Mouse (Mus musculus): ENCODE results near the gene Cited2.

The Cited2 gene

GRCm38 (mm10) chr10:17723421-17723841, 413 bp downstream of the Cited2 start:
- in situ Hi-C loops (cut with MboI, MseI), result loop anchor here (10.0 kb wide), 1 partner anchor 179 kb away; no protein-coding TSS in a partner anchor

GRCm38 (mm10) chr10:17723871-17724741, 1.1 kb downstream of the Cited2 start:
- in situ Hi-C loops (cut with MboI, MseI), result loop anchor here (10.0 kb wide), 1 partner anchor 179 kb away; no protein-coding TSS in a partner anchor

DNA sequence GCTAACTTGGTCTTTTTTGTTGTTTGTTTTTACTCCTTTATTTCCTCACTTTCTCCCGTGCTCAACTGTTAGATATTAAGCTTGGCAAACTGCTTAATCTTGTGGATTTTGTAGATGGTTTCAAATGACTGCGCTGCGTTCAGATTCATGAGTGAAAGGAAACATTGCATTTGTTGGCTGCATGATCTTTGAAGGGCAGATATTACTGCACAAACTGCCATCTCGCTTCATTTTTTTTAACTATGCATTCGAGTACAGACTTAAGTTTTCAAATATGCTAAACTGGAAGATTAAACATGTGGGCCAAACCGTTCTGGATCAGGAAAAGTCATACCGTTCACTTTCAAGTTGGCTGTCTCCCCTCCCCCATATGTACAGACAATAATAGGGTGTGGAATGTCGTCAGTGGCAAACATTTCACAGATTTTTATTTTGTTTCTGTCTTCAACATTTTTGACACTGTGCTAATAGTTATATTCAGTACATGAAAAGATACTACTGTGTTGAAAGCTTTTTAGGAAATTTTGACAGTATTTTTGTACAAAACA, 2.1 kb downstream of the Cited2 start:
- in situ Hi-C loops (cut with MboI, MseI), result loop anchor here (10.0 to 25.0 kb wide), 2 partner anchors 180 to 312 kb away; no protein-coding TSS in a partner anchor

GRCm38 (mm10) chr10:17725644-17726372, 2.8 kb downstream of the Cited2 start:
- in situ Hi-C loops (cut with MboI, MseI), result loop anchor here (10.0 to 25.0 kb wide), 2 partner anchors 181 to 311 kb away; no protein-coding TSS in a partner anchor

DNA sequence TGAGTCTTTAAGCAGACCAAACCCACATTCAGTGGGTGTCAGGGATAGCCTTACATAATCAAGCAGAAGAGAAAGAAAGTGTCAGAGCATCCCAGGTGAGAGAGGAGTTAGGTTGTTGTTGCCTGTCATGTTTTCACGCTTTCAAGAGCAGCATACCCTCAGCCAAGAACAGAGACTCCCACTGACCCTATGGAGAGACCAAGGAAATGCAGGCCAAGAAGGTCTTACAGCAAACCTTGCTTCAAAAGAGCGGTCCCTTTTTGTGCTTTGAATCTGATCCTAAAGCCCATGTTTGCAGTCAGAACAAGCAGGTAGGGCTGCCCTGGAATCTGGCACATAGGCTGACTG, 3.3 kb downstream of the Cited2 start:
- in situ Hi-C loops (cut with MboI, MseI), result loop anchor here (10.0 to 25.0 kb wide), 2 partner anchors 182 to 311 kb away; no protein-coding TSS in a partner anchor

- in situ Hi-C loops (cut with MboI, MseI), result loop anchor here (10.0 to 25.0 kb wide), 2 partner anchors 183 to 310 kb away; no protein-coding TSS in a partner anchor
Measured at GRCm38 (mm10) chr10:17727161-17727925, 4.3 kb downstream of the Cited2 start.

DNA sequence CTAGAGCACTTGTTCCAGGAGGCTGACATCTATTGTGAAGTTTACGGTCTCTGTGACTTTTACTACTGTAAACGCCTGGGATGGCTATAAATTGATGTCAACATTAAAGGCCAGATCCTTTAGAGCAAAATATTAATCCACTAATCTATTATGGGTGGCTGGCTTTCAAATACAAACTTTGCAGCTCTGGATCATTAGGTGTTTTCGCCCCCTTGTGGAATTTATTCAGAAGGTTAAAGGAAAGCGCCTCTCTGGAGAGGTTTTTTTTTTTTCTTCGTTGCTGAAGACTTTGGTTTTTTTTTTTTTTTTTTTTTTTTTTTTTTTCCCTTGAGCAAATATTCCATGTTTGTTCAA, 4.9 kb downstream of the Cited2 start:
- in situ Hi-C loops (cut with MboI, MseI), result loop anchor here (10.0 to 25.0 kb wide), 2 partner anchors 183 to 309 kb away; no protein-coding TSS in a partner anchor

GRCm38 (mm10) chr10:17728711-17729110, 5.7 kb downstream of the Cited2 start:
- in situ Hi-C loops (cut with MboI, MseI), result loop anchor here (10.0 to 25.0 kb wide), 2 partner anchors 184 to 309 kb away; no protein-coding TSS in a partner anchor

- in situ Hi-C loops (cut with MboI, MseI), result loop anchor here (10.0 to 25.0 kb wide), 2 partner anchors 185 to 308 kb away; no protein-coding TSS in a partner anchor
Measured at GRCm38 (mm10) chr10:17729476-17729875, 6.5 kb downstream of the Cited2 start.

GRCm38 (mm10) chr10:17733057-17733456, 10.0 kb downstream of the Cited2 start:
- in situ Hi-C loops (cut with MboI, MseI), result loop anchor here (5.0 to 25.0 kb wide), 2 partner anchors 134 to 304 kb away; no protein-coding TSS in a partner anchor

DNA sequence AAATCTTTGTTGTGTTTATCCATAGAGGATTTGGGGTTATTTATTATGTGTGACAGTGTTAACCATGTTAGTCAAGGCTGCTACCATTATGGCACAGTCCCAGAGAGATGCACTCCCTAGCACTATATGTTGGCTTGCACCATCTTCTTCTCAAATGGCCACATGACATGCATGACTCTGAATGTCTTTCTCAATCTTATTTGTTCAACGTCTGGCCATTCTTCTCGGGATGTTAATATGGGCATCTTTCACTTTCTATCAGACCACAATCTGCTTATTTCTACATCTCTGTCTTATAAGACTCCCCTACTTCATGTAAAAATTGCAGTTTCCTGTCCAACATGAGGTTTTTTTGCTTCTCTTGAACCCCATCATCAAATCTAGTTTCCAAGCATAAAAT, 19.6 kb downstream of the Cited2 start:
- in situ Hi-C loops (cut with MboI, MseI), result loop anchor here (10.0 to 25.0 kb wide), 2 partner anchors 295 to 472 kb away; partner anchors contain the start of gene Ect2l

DNA sequence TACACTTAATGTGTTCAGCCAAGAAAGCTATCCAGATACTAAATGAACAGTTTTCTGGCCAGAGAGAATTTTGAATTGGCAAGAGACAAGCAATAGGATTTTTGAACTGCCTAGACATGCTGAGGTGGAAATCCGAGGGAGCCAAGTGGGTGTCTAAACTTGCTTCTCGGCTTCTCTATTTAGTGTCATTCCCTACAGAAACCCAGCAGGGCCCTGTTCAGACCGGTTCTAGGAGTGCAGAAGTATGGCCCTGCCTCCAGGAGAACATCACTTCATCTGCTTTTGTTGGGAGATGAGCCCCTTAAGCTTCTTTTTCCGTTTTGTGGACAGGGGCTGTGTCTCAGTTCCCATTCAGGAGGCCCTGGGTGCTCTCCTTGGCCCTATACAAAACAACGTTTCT, 29.5 kb downstream of the Cited2 start:
- in situ Hi-C loops (cut with MboI, MseI), result loop anchor here (10.0 kb wide), 1 partner anchor 1102 kb away; no protein-coding TSS in a partner anchor

GRCm38 (mm10) chr10:17759772-17760171, 36.8 kb downstream of the Cited2 start:
- in situ Hi-C loops (cut with MboI, MseI), result loop anchor here (10.0 kb wide), 1 partner anchor 1095 kb away; no protein-coding TSS in a partner anchor

DNA sequence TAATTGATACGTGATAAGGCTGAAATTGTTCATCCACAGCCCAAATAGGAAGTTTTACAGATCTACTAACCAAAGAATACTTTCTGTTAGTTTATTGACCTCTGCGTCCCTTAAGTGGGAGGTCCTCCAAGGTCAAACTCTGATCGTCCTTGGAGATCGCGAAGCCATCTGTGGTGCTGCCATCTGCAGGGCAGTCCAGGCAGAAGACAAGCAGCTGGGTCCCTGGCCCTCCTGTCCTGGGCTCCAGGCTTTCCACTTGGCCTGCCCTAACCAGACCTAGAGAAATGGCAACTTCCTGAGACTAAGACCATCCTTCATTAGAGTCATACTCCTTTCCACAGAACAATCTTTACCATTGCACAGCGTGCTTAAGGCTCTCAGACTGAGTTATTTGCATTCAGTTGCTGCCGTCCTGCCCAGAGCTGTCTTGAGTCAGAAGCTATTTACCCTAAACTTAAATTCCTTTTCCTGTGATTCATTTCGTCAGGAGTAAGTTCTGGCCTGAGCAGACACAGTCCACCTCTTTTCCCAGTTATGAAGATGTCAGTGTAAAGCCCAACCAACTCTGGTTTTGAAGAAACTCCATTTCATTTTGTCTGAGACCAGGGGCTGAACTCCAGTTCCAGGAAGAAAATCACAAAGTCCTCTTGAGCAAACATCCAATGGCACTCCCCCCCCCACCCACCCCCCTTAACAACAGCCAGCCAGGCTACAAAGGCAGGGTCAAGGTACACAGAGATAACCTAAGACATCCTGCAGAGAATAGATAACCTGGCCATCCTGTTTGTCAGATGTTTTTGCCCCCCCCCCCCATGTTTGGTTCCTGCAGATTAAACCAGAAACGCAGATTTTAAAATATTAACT, 38.0 kb downstream of the Cited2 start:
- in situ Hi-C loops (cut with MboI, MseI), result no loop called here

DNA sequence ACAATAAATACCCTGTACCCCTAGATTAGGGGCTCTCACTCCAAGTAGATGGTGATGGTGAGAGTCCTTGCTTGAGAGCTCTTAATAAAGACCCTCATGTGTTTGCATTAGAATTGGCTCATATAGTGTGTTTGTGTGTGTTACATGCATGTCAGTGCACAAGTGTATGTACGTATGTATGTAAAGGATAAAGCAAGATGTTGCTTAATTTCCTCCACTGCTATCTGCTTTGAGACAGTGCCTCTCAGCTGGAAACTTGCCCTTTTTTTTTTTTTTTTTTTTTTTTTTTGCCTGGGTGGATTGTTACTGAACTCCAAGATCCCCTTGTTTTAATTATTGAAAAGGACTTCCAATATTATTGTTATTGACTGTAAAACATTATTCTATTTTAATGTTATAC, 38.6 kb downstream of the Cited2 start:
- in situ Hi-C loops (cut with MboI, MseI), result no loop called here

DNA sequence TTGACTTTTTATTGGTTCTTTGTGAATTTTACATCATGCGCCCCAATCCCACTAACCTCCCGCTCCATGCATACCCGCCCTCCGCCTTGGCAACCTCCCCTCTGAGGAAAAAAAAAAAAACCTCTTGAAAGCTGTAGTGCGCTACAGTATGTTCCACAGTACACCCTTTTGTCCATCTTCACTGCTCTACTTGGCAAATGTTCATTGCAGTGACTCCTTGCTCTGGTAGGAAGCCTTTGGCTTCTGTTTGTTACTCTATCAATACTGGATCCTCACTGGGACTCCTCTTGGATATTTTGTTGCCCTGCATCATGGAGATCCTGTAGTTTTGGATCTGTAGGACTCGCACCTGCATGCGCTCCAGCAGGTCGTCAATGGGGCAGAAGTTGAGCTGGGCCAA, 39.9 kb downstream of the Cited2 start:
- in situ Hi-C loops (cut with MboI, MseI), result no loop called here

DNA sequence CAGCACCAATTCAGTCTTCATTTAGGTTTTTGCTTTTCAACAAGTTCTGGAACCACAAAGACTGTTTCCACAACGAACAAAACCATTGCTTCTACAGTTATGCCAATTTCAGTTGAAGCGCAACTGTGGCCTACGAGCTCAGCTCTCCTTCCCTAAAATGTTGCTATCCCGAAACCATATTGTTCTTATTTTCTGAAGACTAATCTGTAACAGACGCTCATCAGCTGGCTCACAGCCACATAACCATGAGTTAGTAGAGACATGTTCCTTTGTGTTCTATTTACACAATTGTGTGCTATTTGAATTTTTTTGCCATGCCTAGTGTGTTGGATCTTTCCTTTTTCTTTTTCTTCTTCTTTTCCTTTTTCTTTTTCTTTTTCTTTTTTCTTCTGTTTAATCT, 46.8 kb downstream of the Cited2 start:
- in situ Hi-C loops (cut with MboI, MseI), result no loop called here

DNA sequence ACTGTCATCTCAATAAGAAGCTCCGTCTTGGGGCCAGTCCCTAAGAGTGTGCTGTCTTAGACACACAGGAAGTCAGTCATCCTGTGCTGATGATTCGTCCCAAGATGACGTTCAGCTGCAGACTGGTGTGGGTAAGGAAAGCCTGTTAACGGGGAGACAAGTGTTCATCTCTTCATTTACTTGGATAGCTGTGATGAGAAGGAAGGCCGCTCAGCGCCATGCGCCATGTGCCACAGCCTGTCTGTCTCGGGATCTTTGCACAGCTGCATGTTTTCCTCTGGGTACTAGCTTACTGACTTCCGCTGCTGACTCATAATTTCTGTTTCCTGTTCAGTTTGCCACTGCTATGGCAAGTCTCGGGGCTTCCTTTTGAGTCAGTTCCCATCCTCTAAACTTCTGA, 49.3 kb downstream of the Cited2 start:
- in situ Hi-C loops (cut with MboI, MseI), result no loop called here

GRCm38 (mm10) chr10:17774366-17774765, 51.3 kb downstream of the Cited2 start:
- in situ Hi-C loops (cut with MboI, MseI), result no loop called here

- in situ Hi-C loops (cut with MboI, MseI), result no loop called here
Measured at GRCm38 (mm10) chr10:17775079-17775478, 52.1 kb downstream of the Cited2 start.
